Mouse (Mus musculus): Measurements from ENCODE around the gene Bzw2. TPM values are rescaled to one million over a fixed set of nuclear protein-coding genes. Genes with fewer than 3 reads are reported as not detected.

Gene Bzw2
- polyA plus RNA-seq, 1 experiment from 2014 or later, result 43.4 TPM

GRCm38 (mm10) chr12:36187081-36187480 lies 29.2 kb upstream of the Bzw2 start:
- no peak overlapping the region for H3K9ac ChIP-seq (replicated peaks; ENCODE audit: low read depth)
- ATAC-seq (peak; percentile 49; the same call in 1 of the 2 replicates), DNase-seq (ENCODE audit: low spot score) (peak; percentile 14)
- TF ChIP-seq CTCF (IDR thresholded peaks at IDR 0.05) (no peak), EP300 (IDR thresholded peaks at IDR 0.05) (no peak)
- WGBS, result 57% methylated on average over 6 of the region's 6 CpGs
- H3K4me2 ChIP-seq (replicated peaks; ENCODE audit: low read depth, low read length), result no peak overlapping the region
- no peak overlapping the region for H3K4me3 ChIP-seq (ENCODE audit: low read depth, low read length)
- no peaks in the 10 kb centered on the region for H3K27me3 ChIP-seq (replicated peaks; ENCODE audit: insufficient read depth, low read length)
- H3K4me1 ChIP-seq (ENCODE audit: insufficient read depth, low read depth, low read length), result no peaks in the 10 kb centered on the region
- H3K9me3 ChIP-seq (ENCODE audit: low read length), result no peaks in the 10 kb centered on the region
- no peak overlapping the region for H3K27ac ChIP-seq (ENCODE audit: low read length)
- peaks cover 20% of the 10 kb centered on the region; the same call in 1 of the 2 replicates for H3K36me3 ChIP-seq (ENCODE audit: insufficient read depth, low read length)

DNA sequence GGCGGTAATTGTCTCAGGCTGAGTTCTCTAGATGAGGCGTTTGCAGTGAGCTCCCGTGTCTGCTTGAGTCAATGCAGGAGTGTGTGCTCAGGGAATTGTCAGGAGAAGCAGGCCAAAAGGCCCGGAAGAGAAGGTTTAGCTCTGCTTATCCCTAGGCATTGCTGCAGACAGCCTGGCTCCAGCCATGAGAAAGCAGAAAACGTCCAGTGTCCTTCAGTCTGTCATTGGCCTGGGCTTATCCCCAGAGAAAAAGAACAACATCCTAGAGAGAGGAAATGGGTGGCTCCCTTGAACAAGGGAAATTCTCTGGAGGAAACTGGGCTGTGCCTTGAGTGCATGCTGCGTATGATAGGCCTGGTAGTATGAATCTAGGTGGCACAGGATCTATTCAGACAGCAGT lies 24.7 kb upstream of the Bzw2 start:
- Histone ChIP-seq H3K4me3 (ENCODE audit: low read depth, low read length) (no peak overlapping the region), H3K9ac (replicated peaks; ENCODE audit: low read depth) (no peak overlapping the region), H3K9me3 (ENCODE audit: low read length) (no peaks in the 10 kb centered on the region), H3K36me3 (ENCODE audit: insufficient read depth, low read length) (peaks cover 10% of the 10 kb centered on the region; the same call in 1 of the 2 replicates), H3K27ac (ENCODE audit: low read length) (no peak overlapping the region), H3K4me1 (ENCODE audit: insufficient read depth, low read depth, low read length) (no peaks in the 10 kb centered on the region), H3K27me3 (replicated peaks; ENCODE audit: insufficient read depth, low read length) (no peaks in the 10 kb centered on the region), H3K4me2 (replicated peaks; ENCODE audit: low read depth, low read length) (no peak overlapping the region)
- DNase-seq (ENCODE audit: low spot score) (peak; percentile 34), ATAC-seq (peak; percentile 57)
- TF ChIP-seq EP300 (IDR thresholded peaks at IDR 0.05), result peak; percentile 38; the same call in 1 of the 2 replicates
- TF ChIP-seq CTCF (IDR thresholded peaks at IDR 0.05), result no peak
- WGBS, result 64% methylated on average over 6 of the region's 6 CpGs

- no peak overlapping the region for H3K4me2 ChIP-seq (replicated peaks; ENCODE audit: low read depth, low read length)
- no peak for DNase-seq (ENCODE audit: low spot score)
- H3K4me1 ChIP-seq (ENCODE audit: insufficient read depth, low read depth, low read length), result no peaks in the 10 kb centered on the region
- no peaks in the 10 kb centered on the region for H3K9me3 ChIP-seq (ENCODE audit: low read length)
- H3K4me3 ChIP-seq (ENCODE audit: low read depth, low read length), result no peak overlapping the region
- H3K27me3 ChIP-seq (replicated peaks; ENCODE audit: insufficient read depth, low read length), result no peaks in the 10 kb centered on the region
- H3K9ac ChIP-seq (replicated peaks; ENCODE audit: low read depth), result no peak overlapping the region
- H3K36me3 ChIP-seq (ENCODE audit: insufficient read depth, low read length), result peaks cover 25% of the 10 kb centered on the region
- TF ChIP-seq EP300 (IDR thresholded peaks at IDR 0.05) (no peak), CTCF (IDR thresholded peaks at IDR 0.05) (no peak)
- ATAC-seq, result no peak
- no peak overlapping the region for H3K27ac ChIP-seq (ENCODE audit: low read length)
- 92% methylated on average over 5 of the region's 5 CpGs for WGBS
Observed at GRCm38 (mm10) chr12:36177227-36177626, 19.3 kb upstream of the Bzw2 start.

DNA sequence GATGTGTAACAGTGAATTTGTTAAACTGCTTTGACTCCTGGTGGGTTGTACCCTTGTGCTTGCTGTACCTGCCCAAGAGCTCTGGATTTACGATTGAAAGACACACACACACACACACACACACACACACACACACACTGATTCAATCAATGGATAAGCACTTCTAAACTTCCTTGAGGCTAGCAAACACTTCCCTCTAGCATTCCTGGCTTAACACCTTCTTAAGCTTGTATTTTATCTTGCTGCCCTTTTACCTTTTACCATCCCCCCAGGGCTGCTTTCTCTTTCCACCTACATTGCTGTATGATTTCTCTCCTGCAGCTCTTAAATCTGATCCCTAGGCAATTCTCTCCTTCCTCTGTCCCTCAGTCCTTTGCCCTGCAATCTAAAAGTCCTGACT lies 7.4 kb upstream of the Bzw2 start:
- no peaks in the 10 kb centered on the region for H3K9me3 ChIP-seq (ENCODE audit: low read length)
- TF ChIP-seq EP300 (IDR thresholded peaks at IDR 0.05), result no peak
- TF ChIP-seq CTCF (IDR thresholded peaks at IDR 0.05), result no peak
- H3K4me1 ChIP-seq (ENCODE audit: insufficient read depth, low read depth, low read length), result no peaks in the 10 kb centered on the region; the same call in 1 of the 2 replicates
- no peaks in the 10 kb centered on the region for H3K27me3 ChIP-seq (replicated peaks; ENCODE audit: insufficient read depth, low read length)
- 50% methylated on average over 1 of the region's 1 CpGs for WGBS
- H3K9ac ChIP-seq (replicated peaks; ENCODE audit: low read depth), result no peak overlapping the region
- peaks cover 1% of the 10 kb centered on the region; the same call in 1 of the 2 replicates for H3K36me3 ChIP-seq (ENCODE audit: insufficient read depth, low read length)
- ATAC-seq (no peak), DNase-seq (ENCODE audit: low spot score) (no peak)
- H3K4me2 ChIP-seq (replicated peaks; ENCODE audit: low read depth, low read length), result no peak overlapping the region
- H3K4me3 ChIP-seq (ENCODE audit: low read depth, low read length), result no peak overlapping the region
- no peak overlapping the region for H3K27ac ChIP-seq (ENCODE audit: low read length)

DNA sequence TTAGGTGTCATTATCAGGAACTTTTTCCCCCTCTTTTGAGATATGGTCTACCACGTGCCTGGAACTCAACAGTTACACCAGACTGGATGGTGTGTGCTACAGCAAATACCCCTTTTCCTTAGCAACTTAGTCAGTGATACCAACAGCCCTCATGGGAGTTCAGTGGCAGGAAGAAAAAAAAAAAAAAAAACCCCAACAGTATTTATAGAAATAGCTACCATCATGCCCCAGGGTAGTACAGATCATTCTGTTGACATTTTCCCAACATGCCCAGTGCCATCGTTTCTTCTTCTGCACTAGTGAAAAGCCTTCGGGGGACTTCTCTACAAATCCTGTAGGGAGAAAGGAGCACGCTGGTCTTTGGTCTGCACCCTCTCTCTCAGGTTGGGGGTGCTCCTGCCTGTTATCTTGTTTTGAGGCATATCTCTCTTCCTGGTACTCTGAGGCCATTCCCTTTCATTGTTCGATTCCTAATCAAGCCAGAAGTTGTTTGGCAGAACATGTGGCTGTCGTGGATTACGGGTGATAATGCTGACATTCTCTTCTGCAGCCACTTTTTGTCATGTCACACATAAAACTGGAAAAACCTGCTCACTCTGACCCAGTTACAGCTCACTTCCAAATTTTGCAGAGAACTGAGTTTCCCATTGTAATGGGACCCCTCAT lies 6.4 kb upstream of the Bzw2 start:
- Histone ChIP-seq H3K4me1 (ENCODE audit: insufficient read depth, low read depth, low read length) (no peaks in the 10 kb centered on the region; the same call in 1 of the 2 replicates), H3K9me3 (ENCODE audit: low read length) (no peaks in the 10 kb centered on the region), H3K27ac (ENCODE audit: low read length) (no peak overlapping the region), H3K4me2 (replicated peaks; ENCODE audit: low read depth, low read length) (no peak overlapping the region), H3K9ac (replicated peaks; ENCODE audit: low read depth) (no peak overlapping the region), H3K27me3 (replicated peaks; ENCODE audit: insufficient read depth, low read length) (no peaks in the 10 kb centered on the region), H3K4me3 (ENCODE audit: low read depth, low read length) (no peak overlapping the region), H3K36me3 (ENCODE audit: insufficient read depth, low read length) (no peaks in the 10 kb centered on the region)
- whole genome bisulfite sequencing, result 62% methylated on average over 7 of the region's 7 CpGs
- no peak for DNase-seq (ENCODE audit: low spot score)
- ATAC-seq, result no peak
- TF ChIP-seq EP300 (IDR thresholded peaks at IDR 0.05) (no peak), CTCF (IDR thresholded peaks at IDR 0.05) (no peak)

- H3K36me3 ChIP-seq (ENCODE audit: insufficient read depth, low read length), result no peaks in the 10 kb centered on the region
- H3K27ac ChIP-seq (ENCODE audit: low read length), result peak overlapping the region; percentile 91
- H3K9me3 ChIP-seq (ENCODE audit: low read length), result no peaks in the 10 kb centered on the region
- peak overlapping the region; percentile 78 for H3K9ac ChIP-seq (replicated peaks; ENCODE audit: low read depth)
- peak overlapping the region; percentile 84 for H3K4me3 ChIP-seq (ENCODE audit: low read depth, low read length)
- H3K4me1 ChIP-seq (ENCODE audit: insufficient read depth, low read depth, low read length), result peaks cover 5% of the 10 kb centered on the region; the same call in 1 of the 2 replicates
- DNase-seq (ENCODE audit: low spot score) (no peak), ATAC-seq (peak; percentile 41)
- H3K4me2 ChIP-seq (replicated peaks; ENCODE audit: low read depth, low read length), result peak overlapping the region; percentile 95
- no peaks in the 10 kb centered on the region for H3K27me3 ChIP-seq (replicated peaks; ENCODE audit: insufficient read depth, low read length)
- WGBS, result 0% methylated on average over 14 of the region's 14 CpGs
- TF ChIP-seq EP300 (IDR thresholded peaks at IDR 0.05), result no peak
- TF ChIP-seq CTCF (IDR thresholded peaks at IDR 0.05), result no peak
Observed at GRCm38 (mm10) chr12:36157304-36157637, 609 bp downstream of the Bzw2 start.
